Mouse (Mus musculus) central nervous system, embryonic 11.5 days (tissue): ENCODE data around the gene 4931440F15Rik. TPM values are rescaled to one million over a fixed set of nuclear protein-coding genes. Genes with fewer than 3 reads are reported as not detected.

Experiments
- polyA plus RNA-seq: library from polyadenylated mRNA; depleted of rRNA; stranded (reverse); fragments of >200 nt; gene quantifications from 2 replicates; pipeline ENCODE4 v1.2.3, GENCODE M21; 2012; rRNA removed

Gene 4931440F15Rik
- 0.05 and 0.07 TPM in 2 replicates for polyA plus RNA-seq

GRCm38 (mm10) chr11:29825271-29825718 is at the start of gene 4931440F15Rik:
TSS of gene 4931440F15Rik (minus strand) at chr11:29825668.

Other genes with a start within 250 kb of the 4931440F15Rik start
- 211 and 233 TPM in 2 replicates for gene Rtn4, start 132.7 kb downstream of the 4931440F15Rik start, polyA plus RNA-seq
- gene Eml6, start 200.4 kb upstream of the 4931440F15Rik start, polyA plus RNA-seq = 2.8 and 3.2 TPM in 2 replicates